Mouse (Mus musculus): ENCODE measurements around the gene Dnaic2.

The Dnaic2 gene

GRCm38 (mm10) chr11:114702996-114703361 lies 24.2 kb upstream of the Dnaic2 start:
- no peak for DNase-seq

GRCm38 (mm10) chr11:114704071-114704913 lies 22.9 kb upstream of the Dnaic2 start:
- no peak for DNase-seq

GRCm38 (mm10) chr11:114706358-114706757 lies 20.9 kb upstream of the Dnaic2 start:
- DNase-seq = no peak

GRCm38 (mm10) chr11:114711393-114711792 lies 15.8 kb upstream of the Dnaic2 start:
- no peak for DNase-seq

GRCm38 (mm10) chr11:114711861-114712260 lies 15.3 kb upstream of the Dnaic2 start:
- no peak for DNase-seq

GRCm38 (mm10) chr11:114714526-114714925 lies 12.7 kb upstream of the Dnaic2 start:
- no peak for DNase-seq

GRCm38 (mm10) chr11:114715531-114715930 lies 11.7 kb upstream of the Dnaic2 start:
- DNase-seq = no peak

GRCm38 (mm10) chr11:114720535-114720934 lies 6.7 kb upstream of the Dnaic2 start:
- no peak for DNase-seq

GRCm38 (mm10) chr11:114722438-114722837 lies 4.8 kb upstream of the Dnaic2 start:
- DNase-seq = no peak

- no peak for DNase-seq
These were observed 4.2 kb upstream of the Dnaic2 start for GRCm38 (mm10) chr11:114723030-114723429.

GRCm38 (mm10) chr11:114724787-114725590 lies 2.2 kb upstream of the Dnaic2 start:
- DNase-seq = no peak

GRCm38 (mm10) chr11:114727826-114728186 lies 598 bp downstream of the Dnaic2 start:
- DNase-seq = no peak

GRCm38 (mm10) chr11:114728333-114728732 lies 1.1 kb downstream of the Dnaic2 start:
- DNase-seq = no peak

GRCm38 (mm10) chr11:114729832-114730363 lies 2.7 kb downstream of the Dnaic2 start:
- DNase-seq = no peak

GRCm38 (mm10) chr11:114731711-114732110 lies 4.5 kb downstream of the Dnaic2 start:
- DNase-seq = no peak

- DNase-seq = no peak
These were observed 5.7 kb downstream of the Dnaic2 start for GRCm38 (mm10) chr11:114732890-114733289.

GRCm38 (mm10) chr11:114736111-114736510 lies 8.9 kb downstream of the Dnaic2 start:
- DNase-seq = no peak

- peak; percentile 26 for DNase-seq
These were observed 9.9 kb downstream of the Dnaic2 start for GRCm38 (mm10) chr11:114736913-114737624.

- no peak for DNase-seq
These were observed 13.4 kb downstream of the Dnaic2 start for GRCm38 (mm10) chr11:114740598-114740997.

GRCm38 (mm10) chr11:114741451-114741850 lies 14.2 kb downstream of the Dnaic2 start:
- DNase-seq = no peak

- peak; percentile 87 for DNase-seq
These were observed 17.9 kb downstream of the Dnaic2 start for GRCm38 (mm10) chr11:114745134-114745533.

GRCm38 (mm10) chr11:114747564-114748138 lies 20.4 kb downstream of the Dnaic2 start:
- no peak for DNase-seq
